Mouse (Mus musculus): ENCODE data around the gene Epo. TPM values are rescaled to one million over a fixed set of nuclear protein-coding genes. Genes with fewer than 3 reads are reported as not detected.

Gene Epo
- polyA plus RNA-seq, 1 experiment = not detected

DNA sequence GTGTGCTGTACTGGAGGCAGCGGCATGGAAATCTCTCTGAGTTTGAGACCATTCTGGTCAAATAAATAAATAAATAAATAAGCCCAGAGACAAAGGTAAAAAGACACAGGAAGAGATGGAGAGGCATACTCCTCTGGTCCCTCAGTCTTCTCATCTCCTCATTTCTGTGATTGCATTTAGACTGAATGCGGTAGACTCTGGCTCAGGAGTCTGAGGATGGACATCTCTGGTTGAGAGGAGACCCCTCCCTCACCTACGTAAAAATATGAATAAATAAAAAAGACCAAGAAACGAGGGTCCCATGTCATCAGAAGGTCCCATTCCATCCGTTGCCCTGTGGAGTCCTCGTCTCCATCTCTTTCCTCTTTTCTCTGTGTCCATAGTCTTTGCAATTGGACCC is 20.0 kb upstream of the Epo start:
- no peak overlapping the region for H3K4me3 ChIP-seq (replicated peaks; ENCODE audit: control insufficient read depth, low read depth, low read length)
- no peaks in the 10 kb centered on the region; the same call in none of the 2 replicates for H3K4me1 ChIP-seq (ENCODE audit: control insufficient read depth, insufficient read depth, low read length)
- TF ChIP-seq CTCF (IDR thresholded peaks at IDR 0.05; ENCODE audit: control insufficient read depth, insufficient read depth, low read length) = no peak
- no peak for TF ChIP-seq POLR2A (IDR thresholded peaks at IDR 0.05; ENCODE audit: borderline replicate concordance, control insufficient read depth, low read depth, low read length)
- no peak overlapping the region for H3K27ac ChIP-seq (ENCODE audit: control insufficient read depth, insufficient read depth, low read depth, low read length, poor library complexity)
- 35% methylated on average over 6 of the region's 6 CpGs for WGBS

GRCm38 (mm10) chr5:137551119-137551518 is 18.1 kb upstream of the Epo start:
- no peaks in the 10 kb centered on the region; the same call in none of the 2 replicates for H3K4me1 ChIP-seq (ENCODE audit: control insufficient read depth, insufficient read depth, low read length)
- 68% methylated on average over 5 of the region's 5 CpGs for WGBS
- H3K27ac ChIP-seq (ENCODE audit: control insufficient read depth, insufficient read depth, low read depth, low read length, poor library complexity) = no peak overlapping the region
- no peak for TF ChIP-seq POLR2A (IDR thresholded peaks at IDR 0.05; ENCODE audit: borderline replicate concordance, control insufficient read depth, low read depth, low read length)
- TF ChIP-seq CTCF (IDR thresholded peaks at IDR 0.05; ENCODE audit: control insufficient read depth, insufficient read depth, low read length) = no peak
- H3K4me3 ChIP-seq (replicated peaks; ENCODE audit: control insufficient read depth, low read depth, low read length) = no peak overlapping the region

GRCm38 (mm10) chr5:137549840-137550239 is 16.8 kb upstream of the Epo start:
- H3K27ac ChIP-seq (ENCODE audit: control insufficient read depth, insufficient read depth, low read depth, low read length, poor library complexity) = no peak overlapping the region
- 75% methylated on average over 2 of the region's 2 CpGs for WGBS
- no peaks in the 10 kb centered on the region; the same call in none of the 2 replicates for H3K4me1 ChIP-seq (ENCODE audit: control insufficient read depth, insufficient read depth, low read length)
- no peak overlapping the region for H3K4me3 ChIP-seq (replicated peaks; ENCODE audit: control insufficient read depth, low read depth, low read length)
- TF ChIP-seq POLR2A (IDR thresholded peaks at IDR 0.05; ENCODE audit: borderline replicate concordance, control insufficient read depth, low read depth, low read length) = no peak
- no peak for TF ChIP-seq CTCF (IDR thresholded peaks at IDR 0.05; ENCODE audit: control insufficient read depth, insufficient read depth, low read length)

GRCm38 (mm10) chr5:137545596-137545995 is 12.6 kb upstream of the Epo start:
- Histone ChIP-seq H3K4me1 (ENCODE audit: control insufficient read depth, insufficient read depth, low read length) (no peaks in the 10 kb centered on the region), H3K27ac (ENCODE audit: control insufficient read depth, insufficient read depth, low read depth, low read length, poor library complexity) (no peak overlapping the region), H3K4me3 (replicated peaks; ENCODE audit: control insufficient read depth, low read depth, low read length) (no peak overlapping the region)
- WGBS = 79% methylated on average over 4 of the region's 4 CpGs
- TF ChIP-seq CTCF (IDR thresholded peaks at IDR 0.05; ENCODE audit: control insufficient read depth, insufficient read depth, low read length) (no peak), POLR2A (IDR thresholded peaks at IDR 0.05; ENCODE audit: borderline replicate concordance, control insufficient read depth, low read depth, low read length) (no peak)

DNA sequence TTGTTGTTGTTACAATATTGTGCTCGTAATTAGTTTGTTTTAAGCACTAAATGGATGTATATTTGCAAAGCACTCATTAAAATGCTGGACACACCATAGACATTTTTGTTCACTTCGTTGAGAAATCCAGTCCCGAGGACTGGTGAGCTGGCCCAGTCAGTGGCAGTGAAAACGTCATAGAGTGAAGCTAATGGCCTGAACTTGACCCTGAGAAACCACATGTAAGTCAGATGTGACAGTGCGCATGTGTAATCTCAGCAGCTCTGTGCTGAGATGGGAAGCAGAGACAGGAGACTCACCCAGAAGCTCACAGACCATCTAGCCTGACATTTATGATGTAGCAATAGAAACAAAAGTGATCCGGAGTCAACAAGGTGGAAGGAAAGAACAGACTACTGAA is 11.9 kb upstream of the Epo start:
- Histone ChIP-seq H3K27ac (ENCODE audit: control insufficient read depth, insufficient read depth, low read depth, low read length, poor library complexity) (no peak overlapping the region), H3K4me1 (ENCODE audit: control insufficient read depth, insufficient read depth, low read length) (no peaks in the 10 kb centered on the region), H3K4me3 (replicated peaks; ENCODE audit: control insufficient read depth, low read depth, low read length) (no peak overlapping the region)
- 73% methylated on average over 6 of the region's 6 CpGs for WGBS
- TF ChIP-seq CTCF (IDR thresholded peaks at IDR 0.05; ENCODE audit: control insufficient read depth, insufficient read depth, low read length) (no peak), POLR2A (IDR thresholded peaks at IDR 0.05; ENCODE audit: borderline replicate concordance, control insufficient read depth, low read depth, low read length) (no peak)

DNA sequence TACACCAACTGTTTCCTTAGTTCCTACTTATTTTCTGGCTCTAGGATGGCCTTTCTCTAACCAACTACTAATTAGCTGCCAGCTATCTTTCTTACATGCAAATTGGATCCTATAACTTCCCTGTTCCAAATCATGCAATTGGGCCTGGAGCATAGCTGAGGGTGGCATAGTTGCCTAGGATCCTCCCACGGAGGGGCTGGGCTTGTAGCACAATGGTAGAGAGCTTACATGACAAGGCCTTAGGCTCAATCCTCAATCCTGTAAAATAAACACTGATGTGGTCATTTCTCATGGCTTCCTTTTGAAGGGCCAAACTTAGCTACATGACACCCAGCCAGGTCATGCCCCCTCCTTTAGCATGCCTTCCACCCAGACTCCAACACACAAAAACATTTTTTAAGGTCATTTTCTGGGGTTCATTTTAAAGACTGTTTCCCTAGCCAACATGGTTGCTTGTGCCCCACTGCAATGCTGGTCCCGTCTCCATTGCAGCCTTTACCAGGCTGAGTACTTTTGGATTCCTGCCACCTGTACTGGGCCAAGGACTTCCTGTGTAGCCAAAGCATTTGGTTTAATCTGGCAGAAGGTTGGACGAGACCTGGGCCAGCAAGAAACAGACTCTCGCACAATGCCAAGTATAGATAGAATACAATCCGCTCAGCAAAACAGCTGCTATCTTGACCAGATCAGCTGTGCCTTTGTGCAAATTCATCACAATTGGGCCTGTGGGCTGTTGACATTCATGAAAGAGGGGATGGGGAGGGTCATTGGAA is 8.9 kb upstream of the Epo start:
- H3K4me3 ChIP-seq (replicated peaks; ENCODE audit: control insufficient read depth, low read depth, low read length) = no peak overlapping the region
- TF ChIP-seq CTCF (IDR thresholded peaks at IDR 0.05; ENCODE audit: control insufficient read depth, insufficient read depth, low read length) (no peak), POLR2A (IDR thresholded peaks at IDR 0.05; ENCODE audit: borderline replicate concordance, control insufficient read depth, low read depth, low read length) (no peak)
- H3K4me1 ChIP-seq (ENCODE audit: control insufficient read depth, insufficient read depth, low read length) = no peaks in the 10 kb centered on the region
- WGBS = 41% methylated on average over 5 of the region's 5 CpGs
- no peak overlapping the region for H3K27ac ChIP-seq (ENCODE audit: control insufficient read depth, insufficient read depth, low read depth, low read length, poor library complexity)

DNA sequence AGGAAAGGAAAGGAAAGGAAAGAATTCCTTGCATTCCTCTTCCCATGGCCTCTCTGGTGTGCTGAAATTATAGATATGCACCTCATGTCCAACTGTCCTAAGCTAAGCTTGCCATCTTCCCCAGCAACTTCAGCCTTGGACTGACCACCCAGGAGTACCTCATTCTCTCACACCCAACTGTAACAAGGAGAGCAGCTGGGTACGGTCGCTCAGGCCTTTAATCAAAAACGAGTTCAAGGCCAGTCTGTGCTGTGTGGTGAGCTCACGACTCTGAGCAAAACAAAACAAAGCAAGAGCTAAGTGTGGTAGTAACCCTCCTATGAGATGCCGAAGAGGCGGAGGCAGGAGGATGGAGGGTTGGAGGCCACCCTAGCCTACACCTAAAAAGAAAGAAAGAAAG is 7.9 kb upstream of the Epo start:
- WGBS = 85% methylated on average over 6 of the region's 6 CpGs
- H3K4me1 ChIP-seq (ENCODE audit: control insufficient read depth, insufficient read depth, low read length) = no peaks in the 10 kb centered on the region
- TF ChIP-seq POLR2A (IDR thresholded peaks at IDR 0.05; ENCODE audit: borderline replicate concordance, control insufficient read depth, low read depth, low read length) = no peak
- TF ChIP-seq CTCF (IDR thresholded peaks at IDR 0.05; ENCODE audit: control insufficient read depth, insufficient read depth, low read length) = no peak
- no peak overlapping the region for H3K4me3 ChIP-seq (replicated peaks; ENCODE audit: control insufficient read depth, low read depth, low read length)
- H3K27ac ChIP-seq (ENCODE audit: control insufficient read depth, insufficient read depth, low read depth, low read length, poor library complexity) = no peak overlapping the region

DNA sequence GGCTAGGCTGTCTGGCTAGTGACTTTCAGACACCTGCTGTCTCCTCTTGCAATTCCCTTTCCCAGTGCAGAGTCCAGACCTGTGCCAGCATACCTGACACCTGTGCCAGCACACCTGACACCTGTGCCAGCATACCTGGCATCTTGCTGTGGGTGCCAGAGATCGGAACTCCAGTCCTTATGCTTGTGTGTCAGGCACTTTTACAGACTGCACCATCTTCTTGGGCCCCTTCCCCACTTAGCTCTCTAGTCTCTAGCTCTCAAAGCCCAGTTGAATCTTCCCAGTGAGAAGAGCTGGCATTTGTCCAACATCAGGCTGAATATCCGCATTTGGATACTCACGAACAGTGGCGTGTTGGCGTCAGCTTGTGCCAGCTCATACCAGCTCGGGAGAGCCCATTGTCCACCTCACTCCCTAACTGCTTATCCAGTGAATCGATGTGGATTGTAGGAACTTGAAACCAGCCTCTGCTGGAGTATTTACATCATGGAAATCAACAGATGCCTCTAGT is 6.3 kb upstream of the Epo start:
- TF ChIP-seq POLR2A (IDR thresholded peaks at IDR 0.05; ENCODE audit: borderline replicate concordance, control insufficient read depth, low read depth, low read length) = no peak
- no peak for TF ChIP-seq CTCF (IDR thresholded peaks at IDR 0.05; ENCODE audit: control insufficient read depth, insufficient read depth, low read length)
- WGBS = 81% methylated on average over 7 of the region's 7 CpGs
- H3K4me1 ChIP-seq (ENCODE audit: control insufficient read depth, insufficient read depth, low read length) = no peaks in the 10 kb centered on the region

More for the DNA sequence above, 6.3 kb upstream of the Epo start:
- Histone ChIP-seq H3K27ac (ENCODE audit: control insufficient read depth, insufficient read depth, low read depth, low read length, poor library complexity) (no peak overlapping the region), H3K4me3 (replicated peaks; ENCODE audit: control insufficient read depth, low read depth, low read length) (no peak overlapping the region)
